Mouse (Mus musculus) forebrain, embryonic 12.5 days (tissue): ENCODE measurements around the gene Disc1. TPM values are rescaled to one million over a fixed set of nuclear protein-coding genes. Genes with fewer than 3 reads are reported as not detected.

Experiments used
- ATAC-seq: fragments of 200-750 bp; cut with Nextera tagmentation; 2 replicates; pipeline ENCODE4 v1.8.0; 2017; ENCODE audit warnings: moderate TSS enrichment; ENCODE audit not compliant: low FRiP score
- H3K27ac ChIP-seq: fragments of 300-500 bp; sonication (generic); 2 replicates; pipeline ENCODE4 v1.5.1; 2016; ENCODE audit warnings: mild to moderate bottlenecking
- H3K27me3 ChIP-seq: fragments of 300-500 bp; sonication (generic); 2 replicates; pipeline ENCODE4 v1.6.1; 2016; ENCODE audit warnings: mild to moderate bottlenecking
- H3K36me3 ChIP-seq: fragments of 300-500 bp; sonication (generic); replicated peaks from 2 replicates; pipeline ENCODE4 v1.6.1; 2016; ENCODE audit warnings: mild to moderate bottlenecking
- H3K4me1 ChIP-seq: fragments of 300-500 bp; sonication (generic); 2 replicates; pipeline ENCODE4 v1.6.1; 2016
- H3K4me2 ChIP-seq: fragments of 300-500 bp; sonication (generic); 2 replicates; pipeline ENCODE4 v1.6.1; 2016; ENCODE audit warnings: mild to moderate bottlenecking, moderate library complexity
- H3K4me3 ChIP-seq: fragments of 300-500 bp; sonication (generic); replicated peaks from 2 replicates; pipeline ENCODE4 v1.5.1; 2016; ENCODE audit warnings: mild to moderate bottlenecking
- H3K9ac ChIP-seq: fragments of 300-500 bp; sonication (generic); 2 replicates; pipeline ENCODE4 v1.6.1; 2016; ENCODE audit warnings: mild to moderate bottlenecking
- H3K9me3 ChIP-seq: fragments of 300-500 bp; sonication (generic); 2 replicates; pipeline ENCODE4 v1.6.1; 2016
- WGBS: fragments of 180-500 bp; shearing (Covaris S2); methylation state at CpG from one replicate; pipeline ENCODE4 v1.1.7; 2016; 5-methylcytosine and 5-hydroxymethylcytosine counted together
- polyA plus RNA-seq: library from polyadenylated mRNA; unstranded; fragments of >200 nt; fragmentation: Nextera tagmentation; extraction: Ambion mirVana; gene quantifications from 2 replicates; pipeline ENCODE4 v1.2.1, GENCODE M21; 2016

Disc1 gene
- polyA plus RNA-seq, 1 experiment from 2014 or later = 2.3 TPM

DNA sequence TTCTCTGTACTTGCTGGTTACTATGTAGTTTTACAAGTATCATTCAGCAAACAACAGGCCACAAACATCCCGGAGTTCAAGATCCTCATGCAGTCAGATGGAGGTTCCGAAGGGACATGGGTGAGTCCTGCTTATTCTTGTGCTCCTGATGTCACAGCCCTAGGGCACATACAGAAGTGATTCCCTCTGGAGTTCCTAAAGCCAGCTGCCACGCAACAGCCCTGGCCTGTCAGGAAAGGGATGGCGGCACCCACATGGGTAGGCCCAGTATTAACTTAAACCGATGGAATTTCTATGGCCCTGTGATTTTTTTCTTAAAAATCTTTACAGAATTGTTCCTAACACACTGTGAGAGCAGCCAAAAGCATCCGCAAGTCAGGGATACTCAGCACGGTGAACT lies 10.6 kb upstream of the Disc1 start:
- no peak overlapping the region for H3K4me2 ChIP-seq
- peaks cover 21% of the 10 kb centered on the region for H3K36me3 ChIP-seq
- H3K9ac ChIP-seq = no peak overlapping the region
- no peak for ATAC-seq
- 85% methylated on average over 7 of the region's 7 CpGs for WGBS
- no peaks in the 10 kb centered on the region; the same call in 1 of the 2 replicates for H3K4me1 ChIP-seq
- no peaks in the 10 kb centered on the region for H3K27me3 ChIP-seq
- no peak overlapping the region for H3K27ac ChIP-seq
- H3K9me3 ChIP-seq = 0 out of 2 replicates have a peak, but pooled peaks cover 2% of the 10 kb centered on the region
- H3K4me3 ChIP-seq = no peak overlapping the region

DNA sequence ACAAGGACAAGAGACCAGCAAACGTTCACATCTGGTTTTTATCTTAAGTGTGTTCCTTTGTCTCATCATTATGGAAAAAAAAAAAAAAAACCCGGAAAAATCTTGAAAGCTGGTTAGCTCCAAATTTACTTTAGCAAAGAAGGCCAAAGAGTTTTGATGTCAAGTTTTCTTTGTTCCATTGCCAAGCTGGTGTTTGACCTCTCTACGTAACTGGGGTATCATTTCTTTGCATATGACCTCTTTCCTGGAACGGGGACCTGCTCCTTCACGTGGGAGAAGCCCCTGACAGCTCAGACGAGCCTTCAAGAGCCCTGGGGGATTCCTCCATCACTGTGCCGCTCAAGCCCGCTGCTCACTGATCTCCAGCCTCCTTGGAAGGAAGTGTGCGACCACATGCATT lies 10.1 kb upstream of the Disc1 start:
- no peak for ATAC-seq
- Histone ChIP-seq H3K9ac (no peak overlapping the region), H3K4me2 (no peak overlapping the region), H3K36me3 (peaks cover 16% of the 10 kb centered on the region), H3K4me3 (no peak overlapping the region), H3K9me3 (0 out of 2 replicates have a peak, but pooled peaks cover 2% of the 10 kb centered on the region), H3K4me1 (no peaks in the 10 kb centered on the region; the same call in 1 of the 2 replicates), H3K27ac (no peak overlapping the region), H3K27me3 (no peaks in the 10 kb centered on the region)
- WGBS = 65% methylated on average over 9 of the region's 9 CpGs

GRCm38 (mm10) chr8:125045760-125046159 lies 8.2 kb upstream of the Disc1 start:
- no peaks in the 10 kb centered on the region for H3K27me3 ChIP-seq
- H3K4me3 ChIP-seq = no peak overlapping the region
- WGBS = 88% methylated on average over 1 of the region's 1 CpGs
- H3K9ac ChIP-seq = no peak overlapping the region
- H3K9me3 ChIP-seq = 0 out of 2 replicates have a peak, but pooled peaks cover 2% of the 10 kb centered on the region
- ATAC-seq = no peak
- H3K4me1 ChIP-seq = no peaks in the 10 kb centered on the region; the same call in 1 of the 2 replicates
- no peaks in the 10 kb centered on the region for H3K36me3 ChIP-seq
- H3K4me2 ChIP-seq = no peak overlapping the region
- H3K27ac ChIP-seq = no peak overlapping the region

DNA sequence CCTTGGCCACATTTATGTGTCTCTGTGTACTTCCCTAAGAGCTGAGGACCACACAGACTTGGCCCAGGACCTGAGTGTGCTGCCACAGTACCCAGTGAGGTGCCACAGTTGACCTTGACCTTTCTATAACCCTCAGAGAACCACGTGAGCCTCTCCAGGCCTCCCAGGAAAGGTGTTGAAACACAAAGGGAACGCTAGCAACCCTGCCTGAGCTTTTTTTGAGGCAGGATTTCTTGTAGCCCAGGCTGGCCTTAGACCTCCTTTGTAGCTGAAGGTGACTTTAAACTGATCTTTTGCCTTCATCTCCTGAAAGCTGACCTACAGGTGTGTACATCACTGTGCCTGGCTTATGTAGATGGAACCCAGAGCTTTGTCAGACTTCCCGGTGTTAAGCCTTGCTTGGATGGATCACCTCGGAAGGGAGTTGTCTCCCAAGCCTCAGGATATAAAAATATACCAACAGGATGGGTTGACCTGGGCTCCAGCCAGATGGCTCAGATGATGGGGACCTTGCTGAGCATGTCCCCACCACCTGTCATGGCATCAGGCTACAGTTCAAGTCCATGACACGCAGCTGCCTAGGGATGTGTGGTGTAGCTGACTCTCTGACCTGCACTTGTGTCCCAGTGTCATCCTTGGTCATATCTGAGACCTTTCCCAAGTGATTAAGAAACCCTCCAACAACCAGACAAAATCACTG lies 4.8 kb upstream of the Disc1 start:
- Histone ChIP-seq H3K27ac (no peak overlapping the region), H3K36me3 (no peaks in the 10 kb centered on the region), H3K4me3 (no peak overlapping the region), H3K9ac (no peak overlapping the region), H3K27me3 (peaks cover 27% of the 10 kb centered on the region), H3K9me3 (peaks cover 8% of the 10 kb centered on the region; the same call in 1 of the 2 replicates), H3K4me1 (peaks cover 8% of the 10 kb centered on the region), H3K4me2 (no peak overlapping the region)
- 63% methylated on average over 5 of the region's 5 CpGs for WGBS
- ATAC-seq = no peak

DNA sequence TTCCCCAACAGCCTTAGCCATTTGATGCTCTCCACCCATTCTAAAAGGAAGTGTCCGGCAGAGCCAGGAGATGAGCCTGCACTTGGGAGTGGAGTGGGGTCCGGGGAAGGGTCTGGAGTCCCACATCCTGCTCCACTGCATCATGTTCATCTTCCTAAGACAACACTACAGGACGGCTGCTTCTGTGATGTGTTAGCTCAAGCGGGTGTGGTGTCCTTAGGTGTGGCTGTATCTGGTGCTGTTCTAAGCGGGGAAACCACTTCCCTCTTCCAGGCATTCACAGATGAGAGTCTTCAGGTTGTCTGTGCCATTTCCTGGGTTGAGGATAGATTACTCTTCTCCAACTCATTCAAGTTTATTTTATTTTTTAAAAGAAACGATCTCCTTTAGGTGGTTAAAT lies 4.2 kb upstream of the Disc1 start:
- peaks cover 33% of the 10 kb centered on the region for H3K27me3 ChIP-seq
- H3K36me3 ChIP-seq = no peaks in the 10 kb centered on the region
- ATAC-seq = no peak
- no peak overlapping the region for H3K27ac ChIP-seq
- H3K9ac ChIP-seq = no peak overlapping the region
- H3K4me3 ChIP-seq = no peak overlapping the region
- peaks cover 8% of the 10 kb centered on the region; the same call in 1 of the 2 replicates for H3K9me3 ChIP-seq
- WGBS = 84% methylated on average over 6 of the region's 6 CpGs
- H3K4me1 ChIP-seq = peaks cover 13% of the 10 kb centered on the region
- H3K4me2 ChIP-seq = no peak overlapping the region

DNA sequence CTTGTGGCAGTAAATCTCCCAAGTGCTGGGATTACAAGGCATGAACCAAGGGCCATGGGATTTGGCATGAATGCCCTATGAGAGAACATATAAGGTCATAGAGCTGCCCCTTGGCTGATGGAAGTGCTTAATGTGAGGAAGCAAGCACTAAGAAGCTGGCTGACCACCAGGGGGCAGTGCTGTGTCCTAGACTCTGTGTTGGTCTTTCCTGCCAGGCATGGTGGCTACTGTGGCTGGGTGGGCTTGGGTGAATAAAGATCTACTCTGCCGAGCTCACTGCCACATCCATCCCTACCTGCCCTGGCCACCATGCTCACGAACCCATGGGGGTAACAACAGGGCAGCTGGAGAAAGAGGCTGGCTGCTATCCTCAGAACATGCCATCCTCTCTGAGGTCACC lies 2.0 kb upstream of the Disc1 start:
- H3K4me3 ChIP-seq = no peak overlapping the region
- H3K27ac ChIP-seq = no peak overlapping the region
- no peak for ATAC-seq
- no peak overlapping the region for H3K4me2 ChIP-seq
- no peak overlapping the region for H3K9ac ChIP-seq
- H3K9me3 ChIP-seq = peaks cover 5% of the 10 kb centered on the region; the same call in 1 of the 2 replicates
- no peaks in the 10 kb centered on the region for H3K36me3 ChIP-seq
- peaks cover 44% of the 10 kb centered on the region for H3K27me3 ChIP-seq
- WGBS = 44% methylated on average over 2 of the region's 2 CpGs
- peaks cover 13% of the 10 kb centered on the region for H3K4me1 ChIP-seq

- peaks cover 13% of the 10 kb centered on the region for H3K4me1 ChIP-seq
- peaks cover 47% of the 10 kb centered on the region for H3K27me3 ChIP-seq
- H3K36me3 ChIP-seq = no peaks in the 10 kb centered on the region
- ATAC-seq = no peak
- H3K4me3 ChIP-seq = peak overlapping the region; percentile 50
- peak overlapping the region; percentile 42; the same call in 1 of the 2 replicates for H3K27ac ChIP-seq
- H3K9ac ChIP-seq = peak overlapping the region; percentile 58
- WGBS = 1% methylated on average over 38 of the region's 38 CpGs
- H3K4me2 ChIP-seq = peak overlapping the region; percentile 91
- peaks cover 5% of the 10 kb centered on the region; the same call in 1 of the 2 replicates for H3K9me3 ChIP-seq
These were observed 428 bp downstream of the Disc1 start for GRCm38 (mm10) chr8:125054436-125054810.

GRCm38 (mm10) chr8:125060904-125061303 lies 6.9 kb downstream of the Disc1 start:
- H3K27me3 ChIP-seq = peaks cover 6% of the 10 kb centered on the region; the same call in 1 of the 2 replicates
- H3K4me1 ChIP-seq = no peaks in the 10 kb centered on the region
- H3K9me3 ChIP-seq = no peaks in the 10 kb centered on the region
- no peak overlapping the region for H3K4me3 ChIP-seq
- WGBS = 80% methylated on average over 8 of the region's 8 CpGs
- no peak overlapping the region for H3K27ac ChIP-seq
- no peak overlapping the region for H3K4me2 ChIP-seq
- H3K36me3 ChIP-seq = no peaks in the 10 kb centered on the region
- ATAC-seq = no peak
- no peak overlapping the region for H3K9ac ChIP-seq

DNA sequence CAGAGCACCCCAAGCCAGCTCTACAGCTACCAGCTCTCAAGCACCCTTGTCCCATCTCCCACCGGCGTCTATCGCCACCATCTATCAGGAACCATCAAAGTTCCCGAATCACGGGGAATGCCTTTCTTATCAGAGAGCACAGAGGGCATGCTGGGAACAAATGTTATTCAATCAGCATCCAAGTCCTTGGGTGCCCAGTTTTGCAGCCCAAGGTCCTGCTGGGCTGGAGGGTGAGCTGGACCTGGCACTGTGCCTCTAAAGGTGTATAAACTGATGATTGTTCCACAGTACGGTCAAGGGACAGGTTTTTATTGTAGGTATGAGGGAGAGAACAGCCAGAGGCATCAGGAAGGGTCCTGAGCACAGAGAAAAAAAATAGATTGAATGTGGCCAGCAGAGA lies 11.6 kb downstream of the Disc1 start:
- WGBS = 90% methylated on average over 6 of the region's 6 CpGs

GRCm38 (mm10) chr8:125066913-125067595 lies 13.1 kb downstream of the Disc1 start:
- Histone ChIP-seq H3K27me3 (0 out of 2 replicates have a peak, but pooled peaks cover 3% of the 10 kb centered on the region), H3K4me3 (no peak overlapping the region), H3K4me1 (0 out of 2 replicates have a peak, but pooled peaks cover 3% of the 10 kb centered on the region), H3K4me2 (no peak overlapping the region), H3K36me3 (no peaks in the 10 kb centered on the region), H3K27ac (no peak overlapping the region), H3K9me3 (no peaks in the 10 kb centered on the region), H3K9ac (no peak overlapping the region)
- ATAC-seq = no peak
- WGBS = 36% methylated on average over 12 of the region's 12 CpGs

More for the DNA sequence above, 11.6 kb downstream of the Disc1 start:
- H3K27ac ChIP-seq = no peak overlapping the region
- no peak for ATAC-seq
- H3K4me2 ChIP-seq = no peak overlapping the region
- H3K9ac ChIP-seq = no peak overlapping the region
- no peaks in the 10 kb centered on the region for H3K9me3 ChIP-seq
- H3K27me3 ChIP-seq = 0 out of 2 replicates have a peak, but pooled peaks cover 3% of the 10 kb centered on the region
- no peaks in the 10 kb centered on the region for H3K36me3 ChIP-seq
- H3K4me1 ChIP-seq = 0 out of 2 replicates have a peak, but pooled peaks cover 3% of the 10 kb centered on the region
- H3K4me3 ChIP-seq = no peak overlapping the region

GRCm38 (mm10) chr8:125067596-125067960 lies 13.6 kb downstream of the Disc1 start:
- ATAC-seq = 0 out of 2 replicates have a peak, but pooled peaks have one; percentile 17
- H3K36me3 ChIP-seq = no peaks in the 10 kb centered on the region
- WGBS = 75% methylated on average over 9 of the region's 9 CpGs
- 0 out of 2 replicates have a peak, but pooled peaks cover 3% of the 10 kb centered on the region for H3K4me1 ChIP-seq
- H3K9me3 ChIP-seq = no peaks in the 10 kb centered on the region
- H3K4me3 ChIP-seq = no peak overlapping the region
- no peak overlapping the region for H3K9ac ChIP-seq
- no peak overlapping the region for H3K27ac ChIP-seq
- 0 out of 2 replicates have a peak, but pooled peaks cover 3% of the 10 kb centered on the region for H3K27me3 ChIP-seq
- no peak overlapping the region for H3K4me2 ChIP-seq

GRCm38 (mm10) chr8:125068146-125068905 lies 14.3 kb downstream of the Disc1 start:
- no peak overlapping the region for H3K4me3 ChIP-seq
- 83% methylated on average over 6 of the region's 6 CpGs for WGBS
- no peaks in the 10 kb centered on the region for H3K9me3 ChIP-seq
- H3K4me2 ChIP-seq = no peak overlapping the region
- H3K27me3 ChIP-seq = 0 out of 2 replicates have a peak, but pooled peaks cover 3% of the 10 kb centered on the region
- H3K4me1 ChIP-seq = 0 out of 2 replicates have a peak, but pooled peaks cover 3% of the 10 kb centered on the region
- H3K27ac ChIP-seq = no peak overlapping the region
- no peak overlapping the region for H3K9ac ChIP-seq
- no peaks in the 10 kb centered on the region for H3K36me3 ChIP-seq
- ATAC-seq = no peak
